Mouse (Mus musculus): Measurements from ENCODE around the gene Adgrf2. TPM values are rescaled to one million over a fixed set of nuclear protein-coding genes. Genes with fewer than 3 reads are reported as not detected.

Gene Adgrf2
- not detected for polyA plus RNA-seq (2015; fragmentation: Illumina TruSeq; extraction: RNeasy Lipid Tissue Mini Kit (QIAGEN cat#74804); ENCODE audit: insufficient read depth, low read depth, low replicate concordance)

DNA sequence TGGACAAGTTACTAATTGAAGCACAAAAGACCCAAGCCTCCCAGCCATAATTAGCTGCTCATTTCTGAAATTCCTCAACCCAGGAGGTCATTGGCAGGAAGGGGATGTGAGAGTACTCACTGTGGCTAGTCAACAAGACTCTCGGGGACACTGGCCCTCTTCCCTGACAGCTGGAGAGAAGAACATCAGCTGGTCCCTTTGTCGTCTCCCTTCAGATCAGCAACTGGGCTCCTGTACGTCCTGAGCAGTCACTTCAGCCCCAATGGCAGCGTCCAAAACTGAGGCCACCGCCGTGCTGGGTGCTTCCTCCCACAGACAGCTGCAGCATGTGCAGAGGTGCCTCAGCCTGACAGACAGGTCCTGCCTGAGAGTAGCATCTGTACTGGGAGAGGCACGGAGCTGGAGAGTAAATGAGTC lies at the start of gene Adgrf2:
TSS of gene Adgrf2 (minus strand) at position 379 of the 417 bp plus-strand sequence.

DNA sequence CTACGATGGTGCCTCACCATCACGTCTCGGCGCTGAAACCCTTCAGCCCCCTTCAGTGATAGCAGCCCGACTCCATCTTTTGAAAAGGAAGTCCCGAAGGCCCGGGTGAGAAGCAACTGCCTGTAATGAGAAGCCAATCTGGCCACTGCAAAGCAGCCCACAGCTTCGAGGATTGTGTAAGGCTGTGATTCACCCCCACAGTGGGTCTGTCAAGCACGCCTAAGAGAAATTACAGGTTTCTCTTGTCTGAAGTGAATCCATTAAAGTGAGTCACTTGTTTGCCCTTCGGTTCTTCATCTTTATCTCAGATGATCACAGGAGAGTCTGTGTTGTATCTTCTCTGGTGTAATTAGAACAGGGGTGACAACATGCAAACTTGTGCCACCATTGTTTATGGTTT lies 49.8 kb downstream of the Adgrf2 start, which contains the start of gene Adgrf4:
TSS of gene Adgrf4 (minus strand) at position 149 of the 400 bp plus-strand sequence.

Other genes with a start within 250 kb of the Adgrf2 start
- not detected for gene Opn5, start 130.8 kb downstream of the Adgrf2 start, polyA plus RNA-seq (2015; fragmentation: Illumina TruSeq; extraction: RNeasy Lipid Tissue Mini Kit (QIAGEN cat#74804); ENCODE audit: insufficient read depth, low read depth, low replicate concordance)
- gene Adgrf4, start 49.9 kb downstream of the Adgrf2 start, polyA plus RNA-seq (2015; fragmentation: Illumina TruSeq; extraction: RNeasy Lipid Tissue Mini Kit (QIAGEN cat#74804); ENCODE audit: insufficient read depth, low read depth, low replicate concordance), result 0.35 TPM
- gene Cd2ap, start 134.5 kb upstream of the Adgrf2 start, polyA plus RNA-seq (2015; fragmentation: Illumina TruSeq; extraction: RNeasy Lipid Tissue Mini Kit (QIAGEN cat#74804); ENCODE audit: insufficient read depth, low read depth, low replicate concordance), result 15.9 TPM

Data from pancreas, adult 10 weeks (tissue).